Mouse (Mus musculus) embryo, embryonic 9.5 days (tissue): Measurements from ENCODE around the gene Tdrd7.
A peak's percentile ranks its signal among the peaks of the same experiment; 100 is the strongest.

ENCODE experiments used
- DNase-seq: peaks from one replicate; pipeline ENCODE4 v3.0.0-alpha.2; 2017; ENCODE audit errors: extremely low spot score

The Tdrd7 gene

DNA sequence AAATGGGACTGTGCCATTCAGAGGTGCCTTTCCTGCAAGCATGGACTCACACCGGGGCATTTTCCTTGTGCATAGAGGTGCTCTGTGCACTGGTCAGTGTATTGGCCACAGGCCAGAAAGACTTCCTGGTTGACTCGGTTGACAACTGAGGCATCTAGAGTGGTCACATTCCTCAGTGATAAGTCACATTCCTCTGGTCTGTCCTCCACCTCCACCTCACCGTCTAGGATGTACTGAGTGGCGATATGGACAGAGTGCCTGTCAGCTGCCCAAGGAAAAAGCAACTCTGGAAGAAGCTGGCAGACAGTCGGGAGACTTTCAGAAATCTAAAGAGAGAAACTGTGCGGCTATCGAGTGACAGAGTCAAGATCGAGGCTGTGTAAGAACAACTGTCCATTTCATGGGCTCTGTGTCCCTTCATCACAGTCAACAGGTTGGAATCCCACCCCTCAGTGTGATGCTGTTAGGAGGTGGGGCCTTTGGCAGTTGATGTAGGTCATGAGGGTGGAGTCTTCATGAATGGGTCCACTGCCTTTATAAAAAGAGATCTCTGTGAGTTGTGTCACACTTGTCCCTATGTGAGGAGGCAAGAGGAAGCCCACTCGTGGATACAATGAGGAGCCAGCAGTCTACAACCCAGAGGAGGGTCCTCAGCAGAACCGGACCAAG, at the start of gene Tdrd7:
Gene Tdrd7 (plus strand): TSS at position 564 of the 669 bp plus-strand sequence.
- no peak for DNase-seq

DNA sequence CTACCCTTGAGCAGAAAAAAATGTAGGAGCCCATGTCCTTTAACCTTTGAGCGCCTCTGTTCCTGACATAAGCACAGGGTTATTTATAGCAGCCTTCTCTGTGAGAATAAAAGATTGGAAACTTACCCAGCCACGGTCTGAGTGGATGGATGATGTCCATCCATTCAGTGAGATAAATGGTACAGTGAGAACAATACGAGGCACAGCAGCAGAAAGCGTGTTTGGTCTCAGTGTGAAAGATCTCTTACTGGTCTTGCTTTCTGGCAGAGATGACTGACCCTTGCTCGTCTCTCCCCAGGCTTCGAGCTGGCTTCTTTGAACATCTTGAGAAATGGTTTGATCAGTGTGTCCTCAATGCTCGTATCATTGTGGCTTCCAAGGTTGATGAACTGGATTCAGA, 48.0 kb upstream of the Tdrd7 start:
- DNase-seq, result no peak

- DNase-seq, result no peak
These were observed 43.3 kb upstream of the Tdrd7 start for GRCm38 (mm10) chr4:45921663-45922435.

GRCm38 (mm10) chr4:45924011-45924410, 41.1 kb upstream of the Tdrd7 start:
- DNase-seq, result no peak

DNA sequence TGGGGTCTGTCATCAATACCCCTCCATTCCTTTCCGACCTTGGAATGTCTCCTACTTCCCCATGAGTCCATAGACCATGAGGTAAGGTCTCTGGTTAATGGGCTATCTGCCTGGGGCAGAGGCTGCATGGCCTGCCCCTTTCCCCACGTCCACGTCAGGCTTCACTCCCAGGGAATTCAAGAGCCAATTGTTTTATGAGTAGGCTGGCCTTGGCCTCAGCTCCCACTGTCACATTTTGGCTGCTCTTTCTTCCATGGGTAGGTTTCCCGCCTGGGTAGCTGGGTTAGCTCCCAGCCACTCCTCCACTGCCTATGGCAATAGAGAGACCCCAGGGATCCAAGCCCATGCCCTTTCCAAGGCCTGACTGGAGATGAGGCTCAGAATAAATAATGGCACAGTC, 36.6 kb upstream of the Tdrd7 start:
- no peak for DNase-seq

GRCm38 (mm10) chr4:45941628-45942044, 23.5 kb upstream of the Tdrd7 start:
- peak; percentile 71 for DNase-seq

GRCm38 (mm10) chr4:45947729-45948128, 17.4 kb upstream of the Tdrd7 start:
- DNase-seq, result no peak

GRCm38 (mm10) chr4:45949109-45949848, 15.9 kb upstream of the Tdrd7 start:
- no peak for DNase-seq

GRCm38 (mm10) chr4:45951830-45952229, 13.3 kb upstream of the Tdrd7 start:
- DNase-seq, result no peak

- no peak for DNase-seq
These were observed 11.9 kb upstream of the Tdrd7 start for GRCm38 (mm10) chr4:45953025-45953919.

- DNase-seq, result no peak
These were observed 9.9 kb upstream of the Tdrd7 start for GRCm38 (mm10) chr4:45955235-45955634.

GRCm38 (mm10) chr4:45956131-45956530, 9.0 kb upstream of the Tdrd7 start:
- DNase-seq, result no peak

DNA sequence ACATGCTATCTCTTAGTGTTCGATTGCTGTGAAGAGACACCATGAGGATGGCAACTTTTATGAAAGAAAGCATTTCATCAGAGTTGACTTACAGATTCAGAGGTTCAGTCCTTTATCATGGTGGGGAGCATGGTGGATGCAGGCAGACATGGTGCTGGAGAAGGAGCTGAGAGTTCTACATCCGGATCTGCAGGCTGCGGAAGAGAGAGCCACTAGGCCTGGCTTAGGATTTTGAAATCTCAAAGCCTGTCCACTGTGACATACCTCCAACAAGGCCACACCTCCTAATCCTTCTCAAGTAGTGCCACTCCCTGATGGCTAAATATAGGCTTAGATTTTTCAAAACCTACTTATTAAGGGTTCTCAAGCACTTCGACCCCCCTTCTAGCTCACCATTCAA, 8.4 kb upstream of the Tdrd7 start:
- no peak for DNase-seq

- no peak for DNase-seq
These were observed 758 bp downstream of the Tdrd7 start for GRCm38 (mm10) chr4:45965737-45966447.

DNA sequence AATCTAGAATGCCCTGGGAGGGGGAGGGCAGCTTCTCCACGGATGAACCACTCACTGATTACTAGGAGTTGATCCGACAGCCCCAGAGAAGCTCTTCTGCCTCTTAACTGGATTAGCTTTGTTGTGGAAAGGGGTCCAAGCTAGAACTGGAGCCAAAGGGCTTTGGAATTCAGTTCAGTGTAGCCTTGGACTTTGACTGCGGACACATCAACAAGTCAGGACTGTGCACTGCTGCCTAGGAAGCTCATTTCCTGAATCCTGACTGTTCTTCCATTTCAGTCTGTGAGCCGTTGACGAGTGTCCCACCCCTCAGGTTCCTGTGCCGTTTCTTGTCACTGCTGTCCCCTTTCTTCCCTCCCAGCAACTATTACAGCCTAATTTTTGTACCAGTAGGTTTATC, 1.6 kb downstream of the Tdrd7 start:
- DNase-seq, result peak; percentile 35

DNA sequence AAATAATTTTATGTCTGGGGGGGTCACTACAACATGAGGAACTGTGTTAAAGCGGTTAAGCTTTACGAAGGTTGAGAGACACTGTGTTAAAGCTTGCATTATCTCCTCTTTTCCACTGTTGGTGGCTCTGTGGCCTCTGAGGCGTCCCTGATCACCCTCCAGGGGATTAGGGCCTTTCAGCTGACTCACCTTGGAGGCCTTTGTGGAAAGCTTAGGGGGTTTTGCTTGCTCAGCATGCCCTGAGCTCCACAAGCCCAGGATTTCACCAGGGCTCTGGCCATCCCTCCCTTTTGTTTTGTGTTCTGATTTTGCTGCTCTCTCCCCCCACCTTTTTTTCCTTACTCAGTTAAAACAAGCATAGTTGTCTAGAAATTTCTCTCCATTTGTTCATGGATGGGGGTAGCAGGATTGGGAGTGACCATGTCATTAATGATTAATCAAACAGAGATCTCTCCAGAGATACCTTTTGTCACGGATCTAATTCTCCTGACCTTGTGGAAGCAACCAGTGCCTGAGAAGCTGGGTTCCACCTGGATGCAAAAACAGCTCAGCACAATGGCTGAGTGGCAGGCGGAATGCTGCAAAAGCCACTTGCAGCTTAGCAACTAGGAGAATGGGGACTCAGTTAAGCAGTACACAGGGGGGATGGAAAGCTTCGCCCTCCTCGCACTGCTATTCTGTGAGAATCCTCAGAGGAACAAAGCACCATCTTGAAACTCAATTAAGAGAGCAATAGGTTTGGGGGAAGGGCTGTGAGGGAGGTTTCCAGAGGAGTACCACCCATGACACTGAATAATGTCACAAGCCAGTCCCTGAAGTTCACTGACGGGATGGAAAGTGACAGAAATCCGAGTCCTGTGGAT, 2.6 kb downstream of the Tdrd7 start:
- DNase-seq, result peak; percentile 50

GRCm38 (mm10) chr4:45969051-45969450, 3.9 kb downstream of the Tdrd7 start:
- no peak for DNase-seq

DNA sequence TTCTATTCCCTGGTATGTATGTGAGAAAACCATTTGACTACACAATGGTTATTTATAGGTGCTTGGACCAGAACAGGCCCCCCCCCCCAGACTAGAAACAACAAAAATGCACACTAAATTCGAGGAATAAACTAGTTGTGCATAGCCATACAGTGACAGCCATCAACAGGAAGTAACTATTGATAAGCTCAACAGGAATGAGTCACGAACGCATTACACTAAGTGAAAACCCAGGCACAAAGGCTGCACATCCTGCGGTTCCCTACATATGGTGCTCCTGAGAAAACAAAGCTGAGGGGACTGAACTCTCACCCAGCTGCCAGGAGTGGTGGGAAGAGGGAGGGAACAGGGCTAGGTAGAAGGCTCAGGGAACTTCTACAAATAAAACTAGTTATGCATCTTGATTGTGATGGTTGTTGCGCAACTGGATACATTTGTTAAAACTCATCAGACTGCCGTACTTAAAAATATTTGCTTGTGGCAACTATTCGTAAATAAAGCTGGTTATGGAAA, 5.0 kb downstream of the Tdrd7 start:
- no peak for DNase-seq

GRCm38 (mm10) chr4:45971806-45972447, 6.8 kb downstream of the Tdrd7 start:
- peak; percentile 98 for DNase-seq
